ENCODE assay signal across 9 mouse cellular contexts in the genomic region with DNA sequence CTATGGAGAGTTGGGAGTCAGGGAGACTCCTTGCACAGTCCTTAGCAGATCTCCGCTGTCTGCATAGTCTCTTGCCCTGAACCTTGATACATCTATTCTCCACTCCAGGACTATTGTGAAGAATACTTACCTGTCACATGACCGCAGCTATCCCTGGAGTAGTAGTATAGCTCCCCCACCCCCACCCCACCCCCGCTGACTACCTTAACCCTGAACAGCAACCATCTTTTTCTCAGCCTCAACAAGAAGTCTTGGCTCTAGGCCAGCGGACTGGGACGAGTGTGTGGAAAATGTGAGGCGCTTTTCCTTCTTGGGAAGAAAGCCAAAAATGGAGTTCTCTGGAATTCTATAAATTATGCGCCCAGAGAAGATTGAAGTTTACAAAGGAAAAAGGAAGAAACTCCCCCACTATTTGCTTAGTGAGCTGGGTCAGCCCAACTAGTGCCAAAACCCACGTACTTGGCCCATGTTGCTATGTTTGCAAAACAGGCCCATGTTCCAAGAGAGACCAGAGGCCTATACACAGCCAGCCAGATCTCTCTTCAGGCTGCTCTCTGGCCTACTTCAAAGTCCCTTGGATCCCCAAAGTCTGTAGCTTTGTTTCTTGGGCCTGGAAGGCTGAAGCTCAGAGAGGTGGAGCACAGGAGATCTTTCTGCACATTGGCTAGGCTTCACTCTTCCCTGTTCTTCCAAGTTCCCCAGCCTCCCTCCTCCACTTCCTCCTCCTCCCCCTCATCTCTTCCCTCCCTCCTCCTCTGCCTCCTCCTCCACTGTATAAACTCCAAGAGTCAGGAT. TPM values are rescaled to one million over a fixed set of nuclear protein-coding genes. Genes with fewer than 3 reads are reported as not detected.
DNase-seq lines count a peak whose midpoint lies in the region; ATAC-seq and TF ChIP-seq lines count a peak whose summit lies in the region.
"Had no signal": no experiment of that assay in that cellular context is flagged by ENCODE, and none has a peak within 500 bp of the region (broad histone marks: within the 10 kb centered on the region; RNA-seq: fewer than 3 reads in every experiment).

No protein-coding gene starts in this region.

- H3K4me1 ChIP-seq in limb, embryonic 12.5 days (replicated peaks), result peaks cover 29% of the 10 kb centered on the region
- peaks cover 12% of the 10 kb centered on the region for H3K4me1 ChIP-seq in limb, embryonic 10.5 days
- peaks cover 5% of the 10 kb centered on the region for H3K4me1 ChIP-seq in embryonic fibroblast, embryonic 13.5 days (ENCODE audit: control insufficient read depth, insufficient read depth, low read length)
- H3K4me1 ChIP-seq in heart, embryonic 14.5 days (ENCODE audit: control insufficient read depth in 2 of 2, insufficient read depth in 2 of 2, low read length in 2 of 2), result peaks cover 29 to 56% of the 10 kb centered on the region in 2 experiments

- TF ChIP-seq CTCF in embryonic fibroblast, embryonic 13.5 days (IDR thresholded peaks at IDR 0.05; ENCODE audit: borderline replicate concordance, insufficient read depth, low read length), result no peak

- no peaks in the 10 kb centered on the region for H3K36me3 ChIP-seq in limb, embryonic 12.5 days
- H3K36me3 ChIP-seq in limb, embryonic 10.5 days, result no peaks in the 10 kb centered on the region
- no peaks in the 10 kb centered on the region for H3K36me3 ChIP-seq in heart, embryonic 14.5 days (ENCODE audit: control insufficient read depth, insufficient read depth, low read length)
- H3K36me3 ChIP-seq: G1E had no signal

- no peaks in the 10 kb centered on the region for H3K9me3 ChIP-seq in limb, embryonic 12.5 days
- no peaks in the 10 kb centered on the region for H3K9me3 ChIP-seq in limb, embryonic 10.5 days (replicated peaks)
- no peaks in the 10 kb centered on the region for H3K9me3 ChIP-seq in heart, embryonic 14.5 days (ENCODE audit: control insufficient read depth, low read length)
- H3K9me3 ChIP-seq: G1E had no signal

- ATAC-seq in limb, embryonic 12.5 days (ENCODE audit: insufficient number of reproducible peaks, insufficient read depth, low FRiP score, low TSS enrichment, low read depth), result peak; percentile 66; the same call in 1 of the 2 replicates
- peak; percentile 73 for ATAC-seq in heart, embryonic 14.5 days (ENCODE audit: insufficient number of reproducible peaks, insufficient read depth, low FRiP score, low read depth)

- TF ChIP-seq POLR2A in embryonic fibroblast, embryonic 13.5 days (IDR thresholded peaks at IDR 0.05; ENCODE audit: low read depth, low read length), result peak; percentile 11; the same call in 1 of the 2 replicates

- H3K27me3 ChIP-seq in limb, embryonic 12.5 days, result no peaks in the 10 kb centered on the region
- H3K27me3 ChIP-seq in limb, embryonic 10.5 days (ENCODE audit: low read depth, poor library complexity, severe bottlenecking), result no peaks in the 10 kb centered on the region
- H3K27me3 ChIP-seq in heart, embryonic 14.5 days (ENCODE audit: control insufficient read depth, insufficient read depth, low read length), result no peaks in the 10 kb centered on the region

- no peak for DNase-seq in limb, embryonic 10.5 days (ENCODE audit: low spot score)
- peak; percentile 86 for DNase-seq in kidney, postnatal 14 days
- peak; percentile 84 for DNase-seq in lung, postnatal 14 days
- peak; percentile 63 to 83 for DNase-seq in urinary bladder, postnatal 4 days (ENCODE audit: low spot score in 2 of 2)
- DNase-seq in cerebellum, adult 11-12 months, result no peak

- H3K9ac ChIP-seq in limb, embryonic 12.5 days (replicated peaks), result no peak overlapping the region
- peak overlapping the region; percentile 68 for H3K9ac ChIP-seq in heart, embryonic 14.5 days (ENCODE audit: low read length)

- no peak overlapping the region for H3K4me2 ChIP-seq in limb, embryonic 12.5 days
- H3K4me2 ChIP-seq in heart, embryonic 14.5 days (ENCODE audit: low read length), result peak overlapping the region; percentile 59

- peak overlapping the region; percentile 90 for H3K27ac ChIP-seq in limb, embryonic 12.5 days
- H3K27ac ChIP-seq in limb, embryonic 10.5 days, result no peak overlapping the region; the same call in 1 of the 2 replicates
- H3K27ac ChIP-seq in embryonic fibroblast, embryonic 13.5 days (ENCODE audit: insufficient read depth, low read length), result peak overlapping the region; percentile 72
- H3K27ac ChIP-seq in heart, embryonic 14.5 days (replicated peaks in 1 of 2; ENCODE audit: control insufficient read depth in 1 of 2, insufficient read depth in 1 of 2, low read depth in 2 of 2, low read length in 2 of 2), result peak overlapping the region; percentile 95 to 98

- no peak overlapping the region for H3K4me3 ChIP-seq in limb, embryonic 12.5 days (replicated peaks)
- H3K4me3 ChIP-seq in limb, embryonic 10.5 days, result no peak overlapping the region
- H3K4me3 ChIP-seq in embryonic fibroblast, embryonic 13.5 days (ENCODE audit: insufficient read depth, low read length), result no peak overlapping the region
- H3K4me3 ChIP-seq in heart, embryonic 14.5 days (ENCODE audit: control insufficient read depth in 1 of 2, insufficient read depth in 1 of 2, low read depth in 1 of 2, low read length in 2 of 2), result peak overlapping the region in 1 of 2 experiments; percentile 6; a peak in 1 of 4 replicates

- WGBS in limb, embryonic 12.5 days, result 67% methylated on average over 8 of the region's 8 CpGs
- WGBS in limb, embryonic 10.5 days, result 91% methylated on average over 8 of the region's 8 CpGs
- 31% methylated on average over 8 of the region's 8 CpGs for WGBS in heart, embryonic 14.5 days

RNA-seq across cellular contexts. Expression of a gene that starts 48.4 kb away (rescaled TPM):
- polyA plus RNA-seq in limb, embryonic 12.5 days (2016; fragmentation: Nextera tagmentation; extraction: Ambion mirVana), result 4.0 and 4.3 TPM in 2 replicates
- polyA plus RNA-seq in limb, embryonic 10.5 days (2016; fragmentation: Nextera tagmentation; extraction: Ambion mirVana), result 1.2 and 1.8 TPM in 2 replicates
- 3.2 and 4.9 TPM in 2 replicates for polyA plus RNA-seq in embryonic fibroblast, embryonic 13.5 days (2011; ENCODE audit: insufficient read length, low read depth, missing spikeins)
- polyA plus RNA-seq in heart, embryonic 14.5 days (2014; fragmentation: Nextera tagmentation; extraction: Ambion mirVana), result 106 and 113 TPM in 2 replicates
- polyA plus RNA-seq: G1E had no signal

Comparison
In these comparisons a context has a peak if more than half of its experiments do, and no peak if none do; other contexts are left out.
1. DNase-seq: peak in kidney, postnatal 14 days (single experiment), lung, postnatal 14 days (single experiment) and urinary bladder, postnatal 4 days (2 of 2); none in limb, embryonic 10.5 days (single experiment) and cerebellum, adult 11-12 months (single experiment).
2. RNA of a gene that starts 48.4 kb away (polyA plus RNA-seq): 106 to 113 TPM in heart, embryonic 14.5 days; 3.2 to 4.9 TPM in embryonic fibroblast, embryonic 13.5 days, 4.0 to 4.3 TPM in limb, embryonic 12.5 days and 1.2 to 1.8 TPM in limb, embryonic 10.5 days; every median in the first group is over 10 times any median in the second.